Mouse (Mus musculus): ENCODE data around the gene Slamf6. TPM values are rescaled to one million over a fixed set of nuclear protein-coding genes. Genes with fewer than 3 reads are reported as not detected.

The Slamf6 gene
- polyA plus RNA-seq, 1 experiment, result not detected

DNA sequence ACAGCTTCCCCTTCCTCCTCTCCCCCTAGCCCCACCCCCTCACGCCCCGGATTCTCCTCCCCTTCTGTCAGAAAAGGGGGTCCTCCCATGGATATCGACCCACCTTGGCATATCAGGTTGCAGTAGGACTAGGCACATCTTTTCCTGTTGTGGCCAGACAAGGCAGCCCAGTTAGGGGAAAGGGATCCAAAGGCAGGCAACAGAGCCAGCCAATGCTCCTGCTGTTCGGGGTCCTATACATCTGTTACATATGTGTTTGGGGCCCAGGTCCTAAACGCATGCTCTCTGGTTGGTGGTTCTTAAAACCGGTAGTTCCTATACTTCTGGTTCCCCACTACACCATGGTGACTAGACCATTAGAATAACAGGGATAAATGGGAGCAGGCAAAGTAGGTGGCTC, 23.3 kb downstream of the Slamf6 start:
- TF ChIP-seq POLR2A (IDR thresholded peaks at IDR 0.05; ENCODE audit: borderline replicate concordance, insufficient read depth, low read length) (no peak), CTCF (IDR thresholded peaks at IDR 0.05; ENCODE audit: borderline replicate concordance, insufficient read depth, low read depth, low read length) (no peak)
- Histone ChIP-seq H3K4me3 (replicated peaks; ENCODE audit: insufficient read depth, low read depth, low read length) (no peak overlapping the region), H3K4me1 (ENCODE audit: control insufficient read depth, insufficient read depth, low read length) (no peaks in the 10 kb centered on the region), H3K27me3 (ENCODE audit: control insufficient read depth, insufficient read depth, low read length) (no peaks in the 10 kb centered on the region), H3K27ac (ENCODE audit: insufficient read depth, low read length) (no peak overlapping the region)
- WGBS, result 82% methylated on average over 6 of the region's 6 CpGs
- DNase-seq, result no peak

DNA sequence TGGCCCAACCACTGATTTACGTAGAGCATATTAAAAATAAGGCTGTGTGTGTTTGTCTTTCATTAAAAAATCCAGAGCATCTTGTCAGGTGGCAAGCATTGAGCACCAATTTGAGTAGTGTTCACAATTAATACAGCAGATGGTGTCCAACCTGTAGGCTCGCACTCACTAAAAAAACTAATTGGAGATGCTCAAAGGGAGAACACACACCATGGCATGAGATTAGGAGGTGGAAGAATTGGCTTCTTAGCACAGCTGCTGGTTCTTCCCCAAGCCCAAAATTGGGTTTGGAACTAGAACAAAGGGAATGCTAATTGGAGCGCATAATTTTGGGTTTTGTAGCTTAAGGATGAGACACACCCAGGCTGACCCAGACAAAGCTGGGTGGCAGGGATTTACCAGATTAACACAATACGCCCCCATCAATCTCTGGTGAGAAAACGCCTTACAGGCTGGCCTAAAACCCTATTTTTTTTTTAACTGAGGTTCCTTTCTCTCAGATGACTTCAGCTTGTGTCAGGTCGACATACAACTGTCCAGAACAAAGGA, 29.2 kb downstream of the Slamf6 start:
- Histone ChIP-seq H3K4me3 (replicated peaks; ENCODE audit: insufficient read depth, low read depth, low read length) (no peak overlapping the region), H3K27me3 (ENCODE audit: control insufficient read depth, insufficient read depth, low read length) (no peaks in the 10 kb centered on the region), H3K27ac (ENCODE audit: insufficient read depth, low read length) (no peak overlapping the region), H3K4me1 (ENCODE audit: control insufficient read depth, insufficient read depth, low read length) (no peaks in the 10 kb centered on the region)
- 56% methylated on average over 6 of the region's 6 CpGs for WGBS
- TF ChIP-seq CTCF (IDR thresholded peaks at IDR 0.05; ENCODE audit: borderline replicate concordance, insufficient read depth, low read depth, low read length) (no peak), POLR2A (IDR thresholded peaks at IDR 0.05; ENCODE audit: borderline replicate concordance, insufficient read depth, low read length) (no peak)
- no peak for DNase-seq

- no peak for TF ChIP-seq CTCF (IDR thresholded peaks at IDR 0.05; ENCODE audit: borderline replicate concordance, insufficient read depth, low read depth, low read length)
- TF ChIP-seq POLR2A (IDR thresholded peaks at IDR 0.05; ENCODE audit: borderline replicate concordance, insufficient read depth, low read length), result no peak
- Histone ChIP-seq H3K4me3 (replicated peaks; ENCODE audit: insufficient read depth, low read depth, low read length) (no peak overlapping the region), H3K4me1 (ENCODE audit: control insufficient read depth, insufficient read depth, low read length) (no peaks in the 10 kb centered on the region), H3K27me3 (ENCODE audit: control insufficient read depth, insufficient read depth, low read length) (no peaks in the 10 kb centered on the region), H3K27ac (ENCODE audit: insufficient read depth, low read length) (no peak overlapping the region)
- 61% methylated on average over 11 of the region's 11 CpGs for WGBS
- DNase-seq, result no peak
These were observed 31.0 kb downstream of the Slamf6 start for GRCm38 (mm10) chr1:171948161-171948945.

GRCm38 (mm10) chr1:171948946-171949508, 31.7 kb downstream of the Slamf6 start:
- Histone ChIP-seq H3K4me3 (replicated peaks; ENCODE audit: insufficient read depth, low read depth, low read length) (no peak overlapping the region), H3K4me1 (ENCODE audit: control insufficient read depth, insufficient read depth, low read length) (no peaks in the 10 kb centered on the region), H3K27me3 (ENCODE audit: control insufficient read depth, insufficient read depth, low read length) (no peaks in the 10 kb centered on the region), H3K27ac (ENCODE audit: insufficient read depth, low read length) (no peak overlapping the region)
- DNase-seq, result no peak
- TF ChIP-seq POLR2A (IDR thresholded peaks at IDR 0.05; ENCODE audit: borderline replicate concordance, insufficient read depth, low read length), result no peak
- TF ChIP-seq CTCF (IDR thresholded peaks at IDR 0.05; ENCODE audit: borderline replicate concordance, insufficient read depth, low read depth, low read length), result no peak
- 69% methylated on average over 6 of the region's 6 CpGs for WGBS

GRCm38 (mm10) chr1:171955071-171955470, 37.8 kb downstream of the Slamf6 start:
- Histone ChIP-seq H3K4me3 (replicated peaks; ENCODE audit: insufficient read depth, low read depth, low read length) (no peak overlapping the region), H3K27ac (ENCODE audit: insufficient read depth, low read length) (no peak overlapping the region), H3K27me3 (ENCODE audit: control insufficient read depth, insufficient read depth, low read length) (no peaks in the 10 kb centered on the region), H3K4me1 (ENCODE audit: control insufficient read depth, insufficient read depth, low read length) (no peaks in the 10 kb centered on the region)
- 70% methylated on average over 6 of the region's 6 CpGs for WGBS
- no peak for DNase-seq
- TF ChIP-seq POLR2A (IDR thresholded peaks at IDR 0.05; ENCODE audit: borderline replicate concordance, insufficient read depth, low read length) (no peak), CTCF (IDR thresholded peaks at IDR 0.05; ENCODE audit: borderline replicate concordance, insufficient read depth, low read depth, low read length) (no peak)

DNA sequence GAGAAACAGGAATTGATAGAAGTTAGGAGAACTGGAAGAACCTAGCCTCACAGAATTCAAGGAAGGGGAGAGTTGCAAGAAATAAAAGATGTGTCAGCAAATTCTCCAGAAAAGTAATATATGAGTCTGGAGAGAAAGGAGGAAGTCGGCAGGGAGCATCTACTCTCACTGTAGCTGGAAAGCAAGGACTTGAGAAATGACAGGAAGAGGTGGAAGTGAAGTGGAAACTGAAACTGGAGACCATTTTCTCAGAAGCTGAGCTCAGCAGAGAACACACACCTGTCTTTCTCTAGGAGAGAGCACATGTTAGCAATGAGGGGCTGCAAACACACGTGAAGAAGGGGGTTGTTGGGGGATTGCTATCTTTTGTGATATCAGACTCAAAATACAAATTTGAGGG, 40.1 kb downstream of the Slamf6 start:
- WGBS, result 80% methylated on average over 2 of the region's 2 CpGs
- TF ChIP-seq POLR2A (IDR thresholded peaks at IDR 0.05; ENCODE audit: borderline replicate concordance, insufficient read depth, low read length), result no peak
- TF ChIP-seq CTCF (IDR thresholded peaks at IDR 0.05; ENCODE audit: borderline replicate concordance, insufficient read depth, low read depth, low read length), result no peak
- Histone ChIP-seq H3K27me3 (ENCODE audit: control insufficient read depth, insufficient read depth, low read length) (no peaks in the 10 kb centered on the region), H3K27ac (ENCODE audit: insufficient read depth, low read length) (no peak overlapping the region), H3K4me1 (ENCODE audit: control insufficient read depth, insufficient read depth, low read length) (no peaks in the 10 kb centered on the region), H3K4me3 (replicated peaks; ENCODE audit: insufficient read depth, low read depth, low read length) (no peak overlapping the region)
- no peak for DNase-seq

DNA sequence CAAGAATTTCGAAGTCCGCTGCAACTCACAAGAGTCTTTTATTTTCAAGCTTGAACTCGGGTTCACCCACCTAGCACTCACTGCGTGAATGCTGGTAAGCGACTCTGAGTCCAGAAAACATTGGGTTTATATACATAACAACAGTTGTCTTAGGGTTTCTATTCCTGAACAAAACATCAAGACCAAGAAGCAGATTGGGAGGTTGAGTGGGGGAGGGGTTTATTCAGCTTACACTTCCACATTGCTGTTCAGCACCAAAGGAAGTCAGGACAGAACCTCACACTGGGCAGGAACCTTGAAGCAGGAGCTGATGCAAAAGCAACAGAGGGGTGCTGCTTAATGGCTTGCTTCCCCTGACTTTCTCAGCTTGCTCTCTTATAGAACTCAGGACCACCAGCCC, 43.4 kb downstream of the Slamf6 start:
- Histone ChIP-seq H3K4me1 (ENCODE audit: control insufficient read depth, insufficient read depth, low read length) (no peaks in the 10 kb centered on the region), H3K27ac (ENCODE audit: insufficient read depth, low read length) (no peak overlapping the region), H3K4me3 (replicated peaks; ENCODE audit: insufficient read depth, low read depth, low read length) (no peak overlapping the region), H3K27me3 (ENCODE audit: control insufficient read depth, insufficient read depth, low read length) (no peaks in the 10 kb centered on the region)
- no peak for TF ChIP-seq CTCF (IDR thresholded peaks at IDR 0.05; ENCODE audit: borderline replicate concordance, insufficient read depth, low read depth, low read length)
- TF ChIP-seq POLR2A (IDR thresholded peaks at IDR 0.05; ENCODE audit: borderline replicate concordance, insufficient read depth, low read length), result no peak
- WGBS, result 93% methylated on average over 5 of the region's 5 CpGs
- no peak for DNase-seq

GRCm38 (mm10) chr1:171961704-171962103, 44.4 kb downstream of the Slamf6 start:
- no peak for TF ChIP-seq CTCF (IDR thresholded peaks at IDR 0.05; ENCODE audit: borderline replicate concordance, insufficient read depth, low read depth, low read length)
- no peak for TF ChIP-seq POLR2A (IDR thresholded peaks at IDR 0.05; ENCODE audit: borderline replicate concordance, insufficient read depth, low read length)
- no peaks in the 10 kb centered on the region for H3K4me1 ChIP-seq (ENCODE audit: control insufficient read depth, insufficient read depth, low read length)
- no peak overlapping the region for H3K4me3 ChIP-seq (replicated peaks; ENCODE audit: insufficient read depth, low read depth, low read length)
- no peak for DNase-seq
- 91% methylated on average over 6 of the region's 6 CpGs for WGBS
- no peaks in the 10 kb centered on the region for H3K27me3 ChIP-seq (ENCODE audit: control insufficient read depth, insufficient read depth, low read length)
- no peak overlapping the region for H3K27ac ChIP-seq (ENCODE audit: insufficient read depth, low read length)

Measured in cerebellum, adult 2 months (tissue).